Mouse (Mus musculus): ENCODE measurements around the gene Umod. TPM values are rescaled to one million over a fixed set of nuclear protein-coding genes. Genes with fewer than 3 reads are reported as not detected.

The Umod gene
- polyA plus RNA-seq (2016; fragmentation: Nextera tagmentation; extraction: Ambion mirVana): not detected in 2 replicates

DNA sequence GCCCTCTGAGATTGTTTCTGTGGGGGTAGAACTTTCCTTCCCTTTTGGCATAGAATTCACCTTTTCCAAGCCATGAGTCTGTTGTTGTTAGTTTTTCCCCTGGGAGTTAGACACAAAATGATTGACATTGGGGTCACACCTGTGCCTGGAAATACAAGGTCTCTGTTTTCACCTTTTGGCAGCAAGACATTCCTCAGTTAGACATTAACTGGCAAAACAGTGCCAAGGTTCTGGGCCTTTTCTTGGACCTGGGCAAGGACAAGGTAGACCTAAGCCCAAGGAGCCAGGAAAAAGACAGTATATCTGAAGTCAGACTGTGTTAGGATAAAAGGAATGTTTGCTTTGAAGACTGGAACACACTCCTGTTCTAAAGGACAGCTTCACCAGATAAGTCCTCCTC lies at the start of gene Umod:
Gene Umod, minus strand, starts transcription at position 27 of the 400 bp plus-strand sequence.
- H3K9me3 ChIP-seq: no peaks in the 10 kb centered on the region
- no peak for ATAC-seq (ENCODE audit: insufficient number of reproducible peaks, insufficient read depth, low FRiP score, low TSS enrichment, low read depth)
- no peaks in the 10 kb centered on the region for H3K4me1 ChIP-seq (replicated peaks)
- no peak within 1 kb of the TSS for H3K9ac ChIP-seq (replicated peaks)
- H3K36me3 ChIP-seq: no peaks in the 10 kb centered on the region
- no peak within 1 kb of the TSS for H3K4me3 ChIP-seq (replicated peaks)
- no peak within 1 kb of the TSS for H3K27ac ChIP-seq
- no peak within 1 kb of the TSS for H3K4me2 ChIP-seq
- no peaks in the 10 kb centered on the region for H3K27me3 ChIP-seq

DNA sequence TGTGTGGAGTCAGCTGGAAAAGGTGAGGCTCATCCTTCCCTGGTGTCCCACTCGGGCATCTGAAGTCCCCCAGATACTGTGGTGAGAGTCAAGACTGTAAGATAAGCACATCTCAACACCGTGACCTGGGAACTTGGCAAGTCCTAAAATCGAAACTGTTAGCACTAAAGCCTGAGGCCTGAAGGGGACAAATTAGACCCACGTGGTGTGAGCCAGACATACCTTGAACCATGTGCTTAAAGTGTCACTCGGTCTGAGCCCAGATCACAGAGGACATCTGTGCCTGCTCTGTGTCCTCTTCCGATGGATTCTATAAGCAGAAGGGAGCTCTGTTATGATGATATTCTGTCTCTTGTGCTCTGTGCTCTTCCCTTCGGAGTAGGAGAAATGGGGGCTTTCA lies 49.5 kb upstream of the Umod start:
- Histone ChIP-seq H3K9ac (replicated peaks) (no peak overlapping the region), H3K4me2 (no peak overlapping the region), H3K27ac (no peak overlapping the region), H3K9me3 (no peaks in the 10 kb centered on the region), H3K4me3 (replicated peaks) (no peak overlapping the region), H3K36me3 (no peaks in the 10 kb centered on the region), H3K27me3 (no peaks in the 10 kb centered on the region), H3K4me1 (replicated peaks) (no peaks in the 10 kb centered on the region)
- ATAC-seq (ENCODE audit: insufficient number of reproducible peaks, insufficient read depth, low FRiP score, low TSS enrichment, low read depth): no peak
- WGBS: 68% methylated on average over 7 of the region's 7 CpGs

DNA sequence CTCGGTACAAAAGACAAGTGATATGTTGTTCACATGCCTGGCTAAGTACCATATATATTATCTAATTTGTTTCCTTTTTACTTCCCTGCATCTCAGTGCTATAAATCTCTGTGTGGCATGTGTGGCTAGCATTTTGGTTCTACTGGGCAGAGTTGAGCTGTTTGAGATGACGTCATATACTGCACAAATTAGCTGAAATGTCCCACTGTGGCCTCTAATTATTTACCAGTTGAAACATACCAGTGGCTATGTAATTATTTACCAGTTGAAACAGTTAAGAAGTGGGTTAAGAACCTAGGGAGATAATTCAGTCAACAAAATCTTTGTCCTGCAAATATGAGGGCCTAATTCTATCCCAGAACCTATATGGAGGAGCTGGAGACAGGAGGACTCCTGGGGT lies 48.5 kb upstream of the Umod start:
- H3K9me3 ChIP-seq: no peaks in the 10 kb centered on the region

DNA sequence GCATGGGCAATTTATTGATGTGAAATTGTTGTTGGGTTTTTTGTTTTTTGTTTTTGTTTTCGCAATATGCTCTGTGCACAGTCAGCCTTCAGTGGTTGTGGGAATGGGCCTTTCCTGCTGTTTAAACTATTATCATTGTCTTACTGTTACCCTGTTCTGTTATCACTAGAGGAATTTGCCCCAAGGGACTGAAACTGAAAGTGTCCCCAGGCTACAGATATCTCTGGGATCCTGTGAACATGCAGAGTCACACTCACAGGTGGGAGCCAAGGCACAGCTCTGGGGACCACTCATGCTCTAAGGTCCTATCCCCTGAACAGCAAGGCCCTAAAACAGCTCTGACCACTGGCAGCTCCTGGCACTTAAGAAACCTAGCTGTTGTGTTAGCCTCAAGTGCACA lies 48.1 kb upstream of the Umod start:
- WGBS: 91% methylated on average over 1 of the region's 1 CpGs
- H3K4me1 ChIP-seq (replicated peaks): no peaks in the 10 kb centered on the region
- no peak for ATAC-seq (ENCODE audit: insufficient number of reproducible peaks, insufficient read depth, low FRiP score, low TSS enrichment, low read depth)

More for the DNA sequence above, 48.5 kb upstream of the Umod start:
- Histone ChIP-seq H3K27ac (no peak overlapping the region), H3K4me2 (no peak overlapping the region), H3K9ac (replicated peaks) (no peak overlapping the region), H3K4me1 (replicated peaks) (no peaks in the 10 kb centered on the region), H3K4me3 (replicated peaks) (no peak overlapping the region), H3K27me3 (no peaks in the 10 kb centered on the region), H3K36me3 (no peaks in the 10 kb centered on the region)
- WGBS: 44% methylated on average over 2 of the region's 2 CpGs
- ATAC-seq (ENCODE audit: insufficient number of reproducible peaks, insufficient read depth, low FRiP score, low TSS enrichment, low read depth): no peak

DNA sequence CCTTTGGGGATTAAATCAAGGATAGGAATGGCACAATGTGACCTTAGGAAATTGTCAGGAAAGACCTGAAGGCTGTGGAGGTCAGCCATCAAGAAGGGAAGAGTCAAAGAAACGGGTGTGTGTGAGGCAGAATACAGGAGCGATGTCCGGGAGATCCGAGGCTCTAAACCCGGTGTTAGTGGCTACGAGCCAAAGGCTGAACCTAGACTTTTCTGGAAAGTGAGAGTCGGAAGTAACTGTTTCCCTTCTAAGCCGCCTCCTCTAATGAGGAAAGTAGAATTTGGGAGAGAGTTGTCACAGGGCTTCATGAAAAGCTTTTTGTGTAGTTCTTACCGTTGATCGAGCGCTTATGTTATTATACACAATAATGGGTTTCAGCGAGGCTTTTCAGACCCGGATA lies 47.4 kb upstream of the Umod start:
- H3K4me1 ChIP-seq (replicated peaks): no peaks in the 10 kb centered on the region
- H3K4me3 ChIP-seq (replicated peaks): no peak overlapping the region
- ATAC-seq (ENCODE audit: insufficient number of reproducible peaks, insufficient read depth, low FRiP score, low TSS enrichment, low read depth): no peak
- H3K36me3 ChIP-seq: no peaks in the 10 kb centered on the region
- no peaks in the 10 kb centered on the region for H3K27me3 ChIP-seq
- H3K27ac ChIP-seq: no peak overlapping the region
- WGBS: 86% methylated on average over 13 of the region's 13 CpGs
- no peak overlapping the region for H3K4me2 ChIP-seq
- no peaks in the 10 kb centered on the region for H3K9me3 ChIP-seq
- H3K9ac ChIP-seq (replicated peaks): no peak overlapping the region

More for the DNA sequence above, 48.1 kb upstream of the Umod start:
- no peak overlapping the region for H3K27ac ChIP-seq
- H3K27me3 ChIP-seq: no peaks in the 10 kb centered on the region
- no peak overlapping the region for H3K4me3 ChIP-seq (replicated peaks)
- no peaks in the 10 kb centered on the region for H3K36me3 ChIP-seq
- H3K4me2 ChIP-seq: no peak overlapping the region
- H3K9me3 ChIP-seq: no peaks in the 10 kb centered on the region
- no peak overlapping the region for H3K9ac ChIP-seq (replicated peaks)

- WGBS: 41% methylated on average over 2 of the region's 2 CpGs
Measured at GRCm38 (mm10) chr7:119525881-119526281, 46.8 kb upstream of the Umod start.

GRCm38 (mm10) chr7:119523389-119523788 lies 44.3 kb upstream of the Umod start, which contains the start of gene Pdilt:
Pdilt (minus strand) TSS chr7:119523489.
- no peak within 1 kb of the TSS for H3K4me2 ChIP-seq
- H3K4me1 ChIP-seq (replicated peaks): no peaks in the 10 kb centered on the region
- H3K9ac ChIP-seq (replicated peaks): no peak within 1 kb of the TSS
- H3K27ac ChIP-seq: no peak within 1 kb of the TSS
- ATAC-seq (ENCODE audit: insufficient number of reproducible peaks, insufficient read depth, low FRiP score, low TSS enrichment, low read depth): no peak
- H3K36me3 ChIP-seq: no peaks in the 10 kb centered on the region
- WGBS: 76% methylated on average over 4 of the region's 4 CpGs
- no peaks in the 10 kb centered on the region for H3K27me3 ChIP-seq
- no peaks in the 10 kb centered on the region for H3K9me3 ChIP-seq
- no peak within 1 kb of the TSS for H3K4me3 ChIP-seq (replicated peaks)

More at GRCm38 (mm10) chr7:119525881-119526281, 46.8 kb upstream of the Umod start:
- Histone ChIP-seq H3K4me3 (replicated peaks) (no peak overlapping the region), H3K9ac (replicated peaks) (no peak overlapping the region), H3K9me3 (no peaks in the 10 kb centered on the region), H3K4me2 (no peak overlapping the region), H3K4me1 (replicated peaks) (no peaks in the 10 kb centered on the region), H3K27me3 (no peaks in the 10 kb centered on the region), H3K27ac (no peak overlapping the region), H3K36me3 (no peaks in the 10 kb centered on the region)
- no peak for ATAC-seq (ENCODE audit: insufficient number of reproducible peaks, insufficient read depth, low FRiP score, low TSS enrichment, low read depth)

- H3K9ac ChIP-seq (replicated peaks): no peak overlapping the region
- no peak for ATAC-seq (ENCODE audit: insufficient number of reproducible peaks, insufficient read depth, low FRiP score, low TSS enrichment, low read depth)
- 83% methylated on average over 1 of the region's 1 CpGs for WGBS
- H3K27me3 ChIP-seq: no peaks in the 10 kb centered on the region
- H3K36me3 ChIP-seq: no peaks in the 10 kb centered on the region
- no peaks in the 10 kb centered on the region for H3K9me3 ChIP-seq
- no peaks in the 10 kb centered on the region for H3K4me1 ChIP-seq (replicated peaks)
- no peak overlapping the region for H3K27ac ChIP-seq
- no peak overlapping the region for H3K4me3 ChIP-seq (replicated peaks)
- H3K4me2 ChIP-seq: no peak overlapping the region
Measured at GRCm38 (mm10) chr7:119522385-119522784, 43.3 kb upstream of the Umod start.

GRCm38 (mm10) chr7:119521816-119522215 lies 42.7 kb upstream of the Umod start:
- no peak overlapping the region for H3K4me2 ChIP-seq
- no peak overlapping the region for H3K9ac ChIP-seq (replicated peaks)
- 83% methylated on average over 3 of the region's 3 CpGs for WGBS
- H3K4me1 ChIP-seq (replicated peaks): no peaks in the 10 kb centered on the region
- no peaks in the 10 kb centered on the region for H3K36me3 ChIP-seq
- no peaks in the 10 kb centered on the region for H3K27me3 ChIP-seq
- H3K4me3 ChIP-seq (replicated peaks): no peak overlapping the region
- no peaks in the 10 kb centered on the region for H3K9me3 ChIP-seq
- H3K27ac ChIP-seq: no peak overlapping the region
- no peak for ATAC-seq (ENCODE audit: insufficient number of reproducible peaks, insufficient read depth, low FRiP score, low TSS enrichment, low read depth)

GRCm38 (mm10) chr7:119519654-119520053 lies 40.6 kb upstream of the Umod start:
- no peak overlapping the region for H3K4me3 ChIP-seq (replicated peaks)
- no peak overlapping the region for H3K9ac ChIP-seq (replicated peaks)
- no peaks in the 10 kb centered on the region for H3K4me1 ChIP-seq (replicated peaks)
- H3K9me3 ChIP-seq: no peaks in the 10 kb centered on the region
- H3K36me3 ChIP-seq: no peaks in the 10 kb centered on the region
- no peak overlapping the region for H3K27ac ChIP-seq
- no peaks in the 10 kb centered on the region for H3K27me3 ChIP-seq
- 44% methylated on average over 5 of the region's 5 CpGs for WGBS
- ATAC-seq (ENCODE audit: insufficient number of reproducible peaks, insufficient read depth, low FRiP score, low TSS enrichment, low read depth): no peak; the same call in 1 of the 2 replicates
- H3K4me2 ChIP-seq: no peak overlapping the region

GRCm38 (mm10) chr7:119519163-119519562 lies 40.1 kb upstream of the Umod start, which contains the start of gene Acsm5:
Acsm5 (plus strand) TSS chr7:119519463.
- H3K4me3 ChIP-seq (replicated peaks): no peak within 1 kb of the TSS
- no peaks in the 10 kb centered on the region for H3K27me3 ChIP-seq
- no peak within 1 kb of the TSS for H3K4me2 ChIP-seq
- no peaks in the 10 kb centered on the region for H3K4me1 ChIP-seq (replicated peaks)
- H3K9ac ChIP-seq (replicated peaks): no peak within 1 kb of the TSS
- no peaks in the 10 kb centered on the region for H3K36me3 ChIP-seq
- 75% methylated on average over 5 of the region's 5 CpGs for WGBS
- no peaks in the 10 kb centered on the region for H3K9me3 ChIP-seq
- ATAC-seq (ENCODE audit: insufficient number of reproducible peaks, insufficient read depth, low FRiP score, low TSS enrichment, low read depth): no peak
- no peak within 1 kb of the TSS for H3K27ac ChIP-seq

DNA sequence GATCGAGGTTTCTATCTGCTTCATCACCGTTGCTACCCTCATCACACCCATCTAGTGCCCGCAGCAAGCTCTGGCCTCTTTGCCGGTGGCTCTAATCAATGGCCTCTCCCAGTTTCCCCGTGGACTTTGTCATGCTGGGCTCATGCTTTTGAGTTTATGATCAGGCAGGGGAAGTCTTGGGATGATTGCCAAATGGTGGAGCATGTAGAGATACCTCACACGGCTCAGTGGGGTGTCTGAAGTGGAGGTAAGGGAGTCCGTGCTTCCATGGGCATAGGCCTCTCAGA lies 37.1 kb upstream of the Umod start:
- H3K36me3 ChIP-seq: no peaks in the 10 kb centered on the region
- no peak overlapping the region for H3K4me2 ChIP-seq
- no peak overlapping the region for H3K27ac ChIP-seq
- H3K9me3 ChIP-seq: no peaks in the 10 kb centered on the region
- H3K4me1 ChIP-seq (replicated peaks): no peaks in the 10 kb centered on the region
- ATAC-seq (ENCODE audit: insufficient number of reproducible peaks, insufficient read depth, low FRiP score, low TSS enrichment, low read depth): no peak
- WGBS: 87% methylated on average over 7 of the region's 7 CpGs
- H3K27me3 ChIP-seq: no peaks in the 10 kb centered on the region
- no peak overlapping the region for H3K4me3 ChIP-seq (replicated peaks)
- no peak overlapping the region for H3K9ac ChIP-seq (replicated peaks)
